Mouse (Mus musculus) stomach, postnatal 0 days (tissue): Measurements from ENCODE around the gene Tjp1.

Experiments used
- CTCF ChIP-seq: IDR thresholded peaks from 2 replicates; pipeline ENCODE4 v1.5.1; 2016; ENCODE audit warnings: antibody characterized with exemption, low read depth, mild to moderate bottlenecking, moderate library complexity
- EP300 ChIP-seq: optimal IDR thresholded peaks from 2 replicates; pipeline ENCODE3; 2016; ENCODE audit warnings: antibody characterized with exemption

DNA sequence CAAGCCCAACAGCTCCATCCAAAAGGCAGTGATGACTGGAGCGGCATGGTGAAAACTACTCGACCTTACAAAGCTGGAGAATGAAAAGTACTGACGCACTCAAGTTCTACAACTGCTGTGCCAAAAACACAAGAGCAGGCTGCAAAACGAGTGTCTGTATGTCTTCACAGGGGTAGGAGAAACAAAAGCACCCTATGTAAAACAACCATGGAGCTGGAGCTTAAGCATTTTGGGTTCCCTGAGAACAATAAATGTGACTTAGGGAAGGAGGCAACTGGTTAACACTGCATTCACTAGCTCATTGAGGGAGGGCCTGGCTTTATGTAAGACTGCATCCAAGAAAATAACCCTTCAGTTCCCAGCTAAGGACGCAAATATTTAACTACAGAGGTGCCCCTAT, 158.5 kb downstream of the Tjp1 start:
- no peak for TF ChIP-seq EP300
- no peak for TF ChIP-seq CTCF
